Mouse (Mus musculus) midbrain, embryonic 12.5 days (tissue): ENCODE results near the gene Trim39. TPM values are rescaled to one million over a fixed set of nuclear protein-coding genes. Genes with fewer than 3 reads are reported as not detected.
"Not testable (repeated sequence)": the region's sequence is repeated elsewhere in the genome, so short reads cannot be mapped to it uniquely, and the experiment has no call there.

Source experiments
- ATAC-seq: fragments of 200-750 bp; cut with Nextera tagmentation; 2 replicates; pipeline ENCODE4 v1.8.0; 2017; ENCODE audit warnings: low read depth, moderate TSS enrichment, moderate library complexity; ENCODE audit not compliant: low FRiP score
- H3K27ac ChIP-seq: fragments of 300-500 bp; sonication (generic); replicated peaks from 2 replicates; pipeline ENCODE4 v1.5.1; 2016; ENCODE audit warnings: mild to moderate bottlenecking
- H3K27me3 ChIP-seq: fragments of 300-500 bp; sonication (generic); 2 replicates; pipeline ENCODE4 v1.6.1; 2016; ENCODE audit warnings: mild to moderate bottlenecking
- H3K36me3 ChIP-seq: fragments of 300-500 bp; sonication (generic); 2 replicates; pipeline ENCODE4 v1.6.1; 2016
- H3K4me1 ChIP-seq: fragments of 300-500 bp; sonication (generic); 2 replicates; pipeline ENCODE4 v1.6.1; 2016
- H3K4me2 ChIP-seq: fragments of 300-500 bp; sonication (generic); replicated peaks from 2 replicates; pipeline ENCODE4 v1.6.1; 2016; ENCODE audit warnings: mild to moderate bottlenecking, moderate library complexity
- H3K4me3 ChIP-seq: fragments of 300-500 bp; sonication (generic); 2 replicates; pipeline ENCODE4 v1.5.1; 2016; ENCODE audit warnings: mild to moderate bottlenecking
- H3K9ac ChIP-seq: fragments of 300-500 bp; sonication (generic); replicated peaks from 2 replicates; pipeline ENCODE4 v1.6.1; 2016; ENCODE audit warnings: mild to moderate bottlenecking, moderate library complexity
- H3K9me3 ChIP-seq: fragments of 300-500 bp; sonication (generic); 2 replicates; pipeline ENCODE4 v1.6.1; 2016; ENCODE audit warnings: mild to moderate bottlenecking
- WGBS: fragments of 180-500 bp; shearing (Covaris S2); methylation state at CpG from one replicate; pipeline ENCODE4 v1.1.7; 2016; 5-methylcytosine and 5-hydroxymethylcytosine counted together
- polyA plus RNA-seq: library from polyadenylated mRNA; unstranded; fragments of >200 nt; fragmentation: Nextera tagmentation; extraction: Ambion mirVana; gene quantifications from 2 replicates; pipeline ENCODE4 v1.2.1, GENCODE M21; 2016

The Trim39 gene
- polyA plus RNA-seq, 1 experiment from 2014 or later = 27.4 TPM

DNA sequence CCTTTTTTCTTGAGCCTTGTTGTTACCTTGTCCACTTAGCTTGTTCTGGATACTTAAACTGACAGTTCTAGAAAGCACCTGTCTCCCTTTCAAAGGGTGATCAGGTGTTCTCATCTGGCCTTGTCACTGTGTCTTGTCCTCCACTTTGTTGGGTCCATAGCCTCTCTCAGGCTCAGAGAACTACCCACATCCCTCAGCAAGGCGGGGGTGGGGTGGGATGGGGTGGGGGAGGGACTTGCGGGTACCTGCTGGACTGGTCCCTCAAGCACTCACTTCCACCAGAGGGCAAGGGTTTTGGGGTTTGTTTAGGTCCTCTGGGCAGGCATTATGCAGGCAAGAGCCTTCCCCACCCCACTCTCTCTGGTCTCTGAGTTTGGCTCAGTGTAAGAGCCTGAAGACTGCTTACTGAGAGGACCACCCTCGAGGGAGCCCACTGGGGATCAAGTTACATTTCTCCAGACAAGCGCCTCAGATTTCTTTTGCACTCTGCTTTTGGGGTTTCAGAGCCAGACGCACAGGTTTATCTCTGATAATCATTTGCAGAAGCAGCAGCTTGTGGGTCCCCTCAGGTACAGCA lies 31.3 kb downstream of the Trim39 start:
- Histone ChIP-seq H3K36me3 (no peaks in the 10 kb centered on the region), H3K27ac (no peak overlapping the region), H3K27me3 (peaks cover 37% of the 10 kb centered on the region), H3K4me1 (peaks cover 6% of the 10 kb centered on the region; the same call in 1 of the 2 replicates), H3K4me3 (no peak overlapping the region), H3K9me3 (no peaks in the 10 kb centered on the region), H3K9ac (no peak overlapping the region), H3K4me2 (no peak overlapping the region)
- ATAC-seq = no peak
- 15% methylated on average over 5 of the region's 5 CpGs for WGBS

DNA sequence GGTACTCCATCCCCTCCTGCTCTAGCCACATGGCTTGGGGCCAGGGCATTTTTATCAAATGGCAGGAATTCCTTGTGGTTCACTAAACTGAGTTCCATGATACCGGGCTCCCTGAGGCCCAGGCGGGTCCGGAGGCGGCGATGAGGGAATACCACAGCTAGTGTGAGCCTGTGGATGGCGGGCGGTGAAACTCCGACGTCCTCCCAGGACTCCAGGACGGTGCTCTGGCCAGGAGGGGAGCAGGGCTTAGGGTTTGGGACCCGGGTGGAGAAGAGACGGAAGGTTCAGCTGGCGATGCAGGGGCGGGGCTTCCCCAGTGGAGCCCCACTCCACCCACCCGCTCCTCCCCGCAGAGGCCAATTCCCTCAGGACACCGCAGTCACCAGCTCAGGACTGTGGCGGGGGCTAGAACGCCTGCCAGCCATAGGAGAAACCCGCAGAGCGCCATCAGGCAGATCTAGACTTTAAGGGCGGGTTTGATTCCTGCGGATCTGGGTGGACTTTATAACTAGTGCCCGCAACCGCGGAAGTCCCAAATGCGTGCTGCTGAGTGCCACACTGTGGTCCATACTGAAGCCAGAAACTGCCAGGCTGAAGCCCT lies 34.6 kb downstream of the Trim39 start:
- peak; percentile 52; the same call in 1 of the 2 replicates for ATAC-seq

DNA sequence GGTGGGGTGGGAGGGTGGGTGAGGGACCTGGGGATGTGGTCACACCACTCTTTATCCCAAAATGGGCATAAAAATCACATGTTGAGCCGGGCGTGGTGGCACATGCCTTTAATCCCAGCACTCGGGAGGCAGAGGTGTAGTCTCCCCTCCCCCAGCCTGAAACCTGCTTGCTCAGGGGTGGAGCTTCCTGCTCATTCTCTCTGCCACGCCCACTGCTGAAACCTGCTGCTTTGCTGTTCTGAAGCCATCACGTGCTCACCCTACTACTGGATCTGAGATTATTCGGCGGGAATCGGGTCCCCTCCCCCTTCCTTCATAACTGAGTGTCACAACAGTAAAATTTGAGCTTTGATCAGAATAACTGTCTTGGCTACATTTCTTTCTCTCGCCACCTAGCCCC lies 36.7 kb downstream of the Trim39 start:
- H3K36me3 ChIP-seq, H3K9me3 ChIP-seq: not testable (repeated sequence)
- 32% methylated on average over 9 of the region's 9 CpGs for WGBS

More for the DNA sequence above, 34.6 kb downstream of the Trim39 start:
- Histone ChIP-seq H3K4me1 (peaks cover 6% of the 10 kb centered on the region; the same call in 1 of the 2 replicates), H3K36me3 (no peaks in the 10 kb centered on the region), H3K9ac (peak overlapping the region; percentile 29; the same call in 1 of the 2 replicates), H3K27me3 (peaks cover 39% of the 10 kb centered on the region), H3K27ac (no peak overlapping the region), H3K4me2 (peak overlapping the region; percentile 55), H3K4me3 (peak overlapping the region; percentile 34), H3K9me3 (no peaks in the 10 kb centered on the region)
- WGBS = under 1% methylated on average over 27 of the region's 27 CpGs

DNA sequence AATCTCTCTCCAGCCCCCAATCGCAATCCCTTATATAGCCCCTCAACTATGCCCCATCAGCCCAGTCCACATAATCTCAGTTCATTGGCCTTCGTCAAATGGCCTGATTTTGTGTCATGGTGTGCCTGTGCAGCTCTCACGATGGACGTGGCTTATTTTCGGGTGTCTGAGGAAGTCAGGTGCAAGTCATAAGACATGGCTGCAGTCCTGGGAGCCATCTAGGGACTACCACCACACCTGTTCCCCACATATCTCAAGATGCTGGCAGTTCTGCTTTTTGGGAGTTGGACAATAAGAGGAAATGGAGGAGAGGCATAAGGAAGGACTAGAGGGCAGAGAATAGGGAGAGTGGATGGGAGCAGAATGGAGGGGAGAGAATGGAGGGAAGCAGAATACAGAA lies 38.5 kb downstream of the Trim39 start:
- Histone ChIP-seq H3K4me3 (no peak overlapping the region), H3K27me3 (peaks cover 42% of the 10 kb centered on the region), H3K36me3 (no peaks in the 10 kb centered on the region), H3K4me2 (no peak overlapping the region), H3K9me3 (no peaks in the 10 kb centered on the region), H3K4me1 (peaks cover 6% of the 10 kb centered on the region; the same call in 1 of the 2 replicates), H3K27ac (no peak overlapping the region), H3K9ac (no peak overlapping the region)
- 80% methylated on average over 5 of the region's 5 CpGs for WGBS
- ATAC-seq = no peak

More for the DNA sequence above, 36.7 kb downstream of the Trim39 start:
- H3K27me3 ChIP-seq = peaks cover 46% of the 10 kb centered on the region
- H3K4me3 ChIP-seq, ATAC-seq, H3K27ac ChIP-seq, H3K4me1 ChIP-seq, H3K4me2 ChIP-seq, H3K9ac ChIP-seq: not testable (repeated sequence)

DNA sequence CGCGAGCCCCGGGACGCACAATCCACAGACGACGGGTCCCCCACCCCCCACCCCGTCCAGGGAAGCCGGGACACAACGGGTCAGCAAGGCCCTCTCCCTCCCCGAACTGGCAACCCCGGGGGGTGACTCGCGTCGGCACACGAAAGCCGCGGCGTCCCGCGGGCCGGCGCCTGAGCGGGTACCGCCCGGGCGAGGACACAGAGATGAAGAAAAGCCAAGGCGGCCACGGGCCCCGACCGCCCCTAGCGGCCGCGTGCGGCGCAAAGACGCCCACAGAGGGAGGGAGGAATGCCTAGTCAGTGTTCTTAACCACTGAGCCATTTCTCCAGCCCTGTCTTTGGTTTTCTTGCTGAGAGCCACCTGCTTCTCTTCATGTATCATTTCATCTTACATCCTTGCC lies 40.7 kb downstream of the Trim39 start:
- Histone ChIP-seq H3K4me3 (no peak overlapping the region), H3K36me3 (no peaks in the 10 kb centered on the region), H3K27me3 (peaks cover 20% of the 10 kb centered on the region), H3K4me1 (no peaks in the 10 kb centered on the region), H3K4me2 (no peak overlapping the region), H3K9ac (no peak overlapping the region), H3K9me3 (no peaks in the 10 kb centered on the region), H3K27ac (no peak overlapping the region)
- no peak for ATAC-seq
- 11% methylated on average over 36 of the region's 36 CpGs for WGBS

DNA sequence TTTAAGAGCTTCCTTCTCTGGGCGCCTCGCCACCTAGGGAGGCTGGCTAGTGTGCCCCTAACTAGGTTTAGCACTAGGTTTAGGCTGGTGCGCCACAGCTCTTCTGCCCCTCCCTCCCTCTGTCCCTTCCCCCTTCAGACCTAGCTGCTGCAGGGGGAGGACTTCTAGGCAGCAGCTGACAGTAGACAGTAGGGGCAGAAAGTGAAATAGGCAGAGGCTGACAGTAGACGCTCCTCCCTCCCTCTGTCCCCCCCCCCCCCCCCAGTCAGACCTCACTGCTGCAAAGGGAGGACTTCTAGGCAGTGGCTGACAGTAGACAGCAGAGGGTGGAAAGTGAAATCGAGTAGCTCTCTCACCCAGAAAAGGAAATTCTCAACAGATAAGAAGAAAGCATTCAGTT lies 43.0 kb downstream of the Trim39 start:
- no peak for ATAC-seq
- 14% methylated on average over 5 of the region's 5 CpGs for WGBS
- H3K27me3 ChIP-seq = peaks cover 24% of the 10 kb centered on the region
- 0 out of 2 replicates have a peak, but pooled peaks cover 3% of the 10 kb centered on the region for H3K4me1 ChIP-seq
- no peaks in the 10 kb centered on the region for H3K36me3 ChIP-seq
- no peak overlapping the region for H3K27ac ChIP-seq
- no peak overlapping the region for H3K4me3 ChIP-seq
- no peaks in the 10 kb centered on the region for H3K9me3 ChIP-seq
- no peak overlapping the region for H3K9ac ChIP-seq
- no peak overlapping the region for H3K4me2 ChIP-seq

DNA sequence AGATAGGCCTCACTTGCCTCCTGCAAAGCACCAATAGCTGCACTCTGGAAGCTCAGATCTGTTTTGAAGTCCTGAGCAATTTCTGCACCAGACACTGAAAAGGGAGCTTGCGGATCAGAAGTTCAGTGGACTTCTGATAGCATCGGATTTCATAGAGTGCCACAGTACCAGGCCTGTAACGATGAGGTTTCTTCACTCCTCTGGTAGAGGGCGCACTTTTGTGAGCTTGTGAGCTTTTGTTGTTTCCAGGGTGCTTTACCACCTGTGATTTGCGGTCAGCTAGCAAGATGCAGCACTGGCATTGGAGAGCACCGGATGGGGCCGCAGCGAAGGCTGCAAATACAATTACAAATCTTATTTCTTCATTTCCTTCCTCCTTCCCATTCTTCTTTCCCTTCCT lies 45.1 kb downstream of the Trim39 start:
- ATAC-seq = no peak
- 0 out of 2 replicates have a peak, but pooled peaks cover 3% of the 10 kb centered on the region for H3K4me1 ChIP-seq
- no peaks in the 10 kb centered on the region for H3K36me3 ChIP-seq
- peaks cover 26% of the 10 kb centered on the region for H3K27me3 ChIP-seq
- no peak overlapping the region for H3K9ac ChIP-seq
- no peak overlapping the region for H3K4me2 ChIP-seq
- no peak overlapping the region for H3K27ac ChIP-seq
- 23% methylated on average over 8 of the region's 8 CpGs for WGBS
- H3K9me3 ChIP-seq = no peaks in the 10 kb centered on the region
- H3K4me3 ChIP-seq = no peak overlapping the region

DNA sequence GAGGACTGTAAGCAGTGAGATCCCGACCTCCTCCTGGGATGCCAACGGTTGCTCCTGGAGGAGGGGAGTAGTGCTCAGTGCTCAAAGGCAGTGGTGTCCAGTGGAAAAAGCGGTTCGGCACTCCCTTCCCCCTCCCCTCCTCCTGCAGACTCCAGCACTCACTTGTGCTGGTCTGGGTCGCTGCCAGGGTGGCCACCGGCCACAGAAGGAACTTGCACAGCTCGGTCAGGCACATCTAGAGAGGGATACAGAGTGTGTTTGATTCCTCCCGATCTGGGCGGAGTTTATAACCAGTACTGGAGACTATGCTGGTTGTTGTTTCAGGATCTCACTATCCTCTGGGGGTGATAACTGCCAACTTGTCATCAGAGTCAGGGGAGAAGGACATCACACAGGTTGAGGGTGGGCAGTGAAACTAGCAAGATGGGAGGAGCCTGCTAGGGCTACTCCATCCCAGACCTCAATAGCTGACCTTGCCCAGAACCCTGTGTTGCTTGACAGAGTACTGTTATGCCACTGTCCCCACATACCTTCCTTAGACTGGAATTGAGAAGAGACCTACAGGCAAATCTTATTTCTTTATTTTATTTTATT lies 46.7 kb downstream of the Trim39 start:
- WGBS = 10% methylated on average over 9 of the region's 9 CpGs
- Histone ChIP-seq H3K4me1 (0 out of 2 replicates have a peak, but pooled peaks cover 3% of the 10 kb centered on the region), H3K36me3 (no peaks in the 10 kb centered on the region), H3K27ac (no peak overlapping the region), H3K9me3 (no peaks in the 10 kb centered on the region), H3K9ac (no peak overlapping the region), H3K4me2 (0 out of 2 replicates have a peak overlapping the region, but pooled peaks have one; percentile 2), H3K27me3 (peaks cover 30% of the 10 kb centered on the region), H3K4me3 (no peak overlapping the region)
- no peak for ATAC-seq

DNA sequence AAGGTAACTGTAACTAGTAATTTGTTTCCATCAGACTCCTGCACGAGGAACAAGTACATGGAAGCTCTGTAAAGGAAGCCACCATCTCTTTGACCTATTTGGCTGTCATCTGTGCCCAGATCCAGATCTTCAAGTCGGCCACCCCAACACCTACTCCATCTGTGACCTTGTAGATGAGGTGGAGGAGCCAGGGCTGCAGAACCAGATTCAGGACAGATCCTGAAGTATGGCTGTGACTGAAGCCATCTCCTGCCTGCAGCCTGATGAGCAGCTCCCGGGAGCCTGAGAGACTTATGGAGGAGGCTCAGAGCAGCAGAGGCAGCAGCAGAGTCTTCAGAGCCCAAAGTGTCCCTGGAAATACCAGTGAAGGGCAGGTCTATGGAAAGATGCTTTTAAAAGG lies 47.6 kb downstream of the Trim39 start:
- H3K27me3 ChIP-seq = peaks cover 33% of the 10 kb centered on the region
- no peak for ATAC-seq
- H3K4me1 ChIP-seq = 0 out of 2 replicates have a peak, but pooled peaks cover 3% of the 10 kb centered on the region
- H3K9me3 ChIP-seq = no peaks in the 10 kb centered on the region
- H3K36me3 ChIP-seq = no peaks in the 10 kb centered on the region
- 57% methylated on average over 3 of the region's 3 CpGs for WGBS
- H3K4me3 ChIP-seq = no peak overlapping the region
- H3K9ac ChIP-seq = no peak overlapping the region
- H3K27ac ChIP-seq = no peak overlapping the region
- no peak overlapping the region for H3K4me2 ChIP-seq

DNA sequence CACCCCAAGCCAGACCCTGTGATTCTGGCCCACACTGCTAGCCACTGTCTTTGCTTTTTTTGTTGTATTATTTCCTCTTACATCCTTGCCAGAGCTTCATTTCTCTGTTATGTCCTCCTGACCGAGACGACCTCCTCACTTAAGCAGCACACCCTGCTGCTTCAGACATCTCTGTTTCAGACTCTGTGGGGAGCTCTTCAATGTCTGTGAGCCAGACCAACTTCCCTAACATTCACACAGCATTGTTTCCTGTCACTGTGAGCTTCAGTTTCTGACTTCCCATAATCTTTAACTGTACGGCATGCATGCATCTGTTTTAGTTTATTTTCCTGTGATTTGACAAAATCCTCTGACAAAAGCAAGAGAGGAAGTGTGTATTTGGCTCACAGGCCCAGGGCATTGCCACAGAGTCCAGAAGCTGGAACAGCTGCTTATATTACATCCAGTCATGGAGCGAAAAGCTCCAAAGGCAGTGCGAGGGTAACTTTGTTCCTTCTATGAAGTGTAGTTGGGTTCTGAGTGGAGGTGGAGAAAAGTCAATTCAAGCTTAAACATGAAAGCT lies 53.4 kb downstream of the Trim39 start:
- H3K9ac ChIP-seq = no peak overlapping the region
- H3K27me3 ChIP-seq = peaks cover 65% of the 10 kb centered on the region
- ATAC-seq = no peak
- no peaks in the 10 kb centered on the region for H3K4me1 ChIP-seq
- no peak overlapping the region for H3K4me3 ChIP-seq
- 49% methylated on average over 5 of the region's 5 CpGs for WGBS
- H3K36me3 ChIP-seq = no peaks in the 10 kb centered on the region
- H3K4me2 ChIP-seq = no peak overlapping the region
- H3K9me3 ChIP-seq = no peaks in the 10 kb centered on the region
- no peak overlapping the region for H3K27ac ChIP-seq

DNA sequence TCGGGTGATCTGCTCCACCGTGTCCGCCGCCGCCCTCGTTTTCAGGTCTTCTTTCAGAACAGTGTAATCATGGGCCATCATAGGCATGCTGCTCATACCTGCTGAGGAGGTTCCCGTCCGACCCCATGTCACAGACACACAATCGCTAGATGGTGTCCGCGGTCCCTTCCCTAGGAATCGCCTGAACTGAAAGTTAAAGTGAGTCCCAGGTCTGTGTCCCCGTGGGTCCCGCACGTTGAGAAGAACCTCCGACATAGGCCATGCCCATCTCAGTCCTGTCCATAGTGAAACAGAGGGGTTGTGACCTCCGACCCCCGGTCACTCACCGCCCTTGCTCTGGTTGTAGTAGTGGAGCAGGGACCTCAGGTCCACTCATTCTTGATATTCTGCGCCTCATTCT lies 56.5 kb downstream of the Trim39 start:
- Histone ChIP-seq H3K4me2 (0 out of 2 replicates have a peak overlapping the region, but pooled peaks have one; percentile 13), H3K27ac (no peak overlapping the region), H3K9ac (no peak overlapping the region), H3K9me3 (no peaks in the 10 kb centered on the region), H3K4me1 (no peaks in the 10 kb centered on the region), H3K4me3 (no peak overlapping the region), H3K27me3 (peaks cover 78% of the 10 kb centered on the region), H3K36me3 (no peaks in the 10 kb centered on the region)
- ATAC-seq = no peak
- WGBS = 3% methylated on average over 20 of the region's 20 CpGs
